In genomic region chr10:95146491-95146890, GRCm38 (mm10) we compare ENCODE assay signal across 10 mouse cellular contexts.
A peak's percentile ranks its signal among the peaks of the same experiment; 100 is the strongest.
DNase-seq lines count a peak whose midpoint lies in the region; ATAC-seq and TF ChIP-seq lines count a peak whose summit lies in the region.
"Had no signal": no experiment of that assay in that cellular context is flagged by ENCODE, and none has a peak within 500 bp of the region (broad histone marks: within the 10 kb centered on the region; RNA-seq: fewer than 3 reads in every experiment).

No protein-coding gene starts in this region.

- TF ChIP-seq POLR2A in lung, adult 2 months (IDR thresholded peaks at IDR 0.05; ENCODE audit: borderline replicate concordance, extremely low read depth, low read depth, low read length): no peak

- H3K4me2 ChIP-seq in kidney, embryonic 14.5 days (replicated peaks; ENCODE audit: low read depth, low read length): no peak overlapping the region
- no peak overlapping the region for H3K4me2 ChIP-seq in heart, embryonic 15.5 days
- H3K4me2 ChIP-seq in midbrain, embryonic 16.5 days (ENCODE audit: low read length): no peak overlapping the region
- H3K4me2 ChIP-seq: embryonic facial prominence, embryonic 15.5 days had no signal

- ATAC-seq in kidney, embryonic 14.5 days (ENCODE audit: low FRiP score, low TSS enrichment): no peak
- no peak for ATAC-seq in heart, embryonic 15.5 days (replicated peaks; ENCODE audit: insufficient number of reproducible peaks, insufficient read depth, low FRiP score, low read depth)
- no peak for ATAC-seq in frontal cortex, adult (ENCODE audit: low TSS enrichment)
- no peak for ATAC-seq in midbrain, embryonic 16.5 days

- no peak overlapping the region for H3K9ac ChIP-seq in kidney, embryonic 14.5 days (ENCODE audit: low read depth, low read length)
- no peak overlapping the region for H3K9ac ChIP-seq in heart, embryonic 15.5 days
- no peak overlapping the region for H3K9ac ChIP-seq in midbrain, embryonic 16.5 days (ENCODE audit: low read depth, low read length)
- H3K9ac ChIP-seq: embryonic facial prominence, embryonic 15.5 days had no signal

- no peak overlapping the region for H3K4me3 ChIP-seq in kidney, embryonic 14.5 days (ENCODE audit: low read length)
- H3K4me3 ChIP-seq in heart, embryonic 15.5 days: no peak overlapping the region
- H3K4me3 ChIP-seq in lung, adult 2 months (replicated peaks; ENCODE audit: extremely low read depth, low read depth, low read length): no peak overlapping the region
- H3K4me3 ChIP-seq in midbrain, embryonic 16.5 days (ENCODE audit: low read depth, low read length): no peak overlapping the region
- H3K4me3 ChIP-seq: embryonic facial prominence, embryonic 15.5 days had no signal

- DNase-seq in kidney, adult 18-20 months: peak; percentile 66
- DNase-seq in adipocyte (ENCODE audit: low spot score): peak; percentile 40
- DNase-seq in lung, adult 2 months: peak; percentile 36
- DNase-seq in cerebellum, adult 9-11 months: no peak

- no peaks in the 10 kb centered on the region for H3K9me3 ChIP-seq in kidney, embryonic 14.5 days (ENCODE audit: control insufficient read depth, low read length)
- no peaks in the 10 kb centered on the region for H3K9me3 ChIP-seq in heart, embryonic 15.5 days (replicated peaks)
- no peaks in the 10 kb centered on the region for H3K9me3 ChIP-seq in midbrain, embryonic 16.5 days (replicated peaks; ENCODE audit: control insufficient read depth, low read length, poor library complexity, severe bottlenecking)
- H3K9me3 ChIP-seq: embryonic facial prominence, embryonic 15.5 days had no signal

- no peaks in the 10 kb centered on the region for H3K27me3 ChIP-seq in kidney, embryonic 14.5 days (ENCODE audit: control insufficient read depth, insufficient read depth, low read length)
- H3K27me3 ChIP-seq in heart, embryonic 15.5 days: no peaks in the 10 kb centered on the region
- no peaks in the 10 kb centered on the region for H3K27me3 ChIP-seq in midbrain, embryonic 16.5 days (ENCODE audit: control insufficient read depth, insufficient read depth, low read depth, low read length)
- H3K27me3 ChIP-seq: embryonic facial prominence, embryonic 15.5 days had no signal

- no peaks in the 10 kb centered on the region for H3K36me3 ChIP-seq in kidney, embryonic 14.5 days (ENCODE audit: control insufficient read depth, insufficient read depth, low read length)
- H3K36me3 ChIP-seq in heart, embryonic 15.5 days: no peaks in the 10 kb centered on the region
- no peaks in the 10 kb centered on the region for H3K36me3 ChIP-seq in midbrain, embryonic 16.5 days (ENCODE audit: control insufficient read depth, insufficient read depth, low read length)
- H3K36me3 ChIP-seq: embryonic facial prominence, embryonic 15.5 days had no signal

- no peak overlapping the region for H3K27ac ChIP-seq in kidney, embryonic 14.5 days (ENCODE audit: low read depth, low read length)
- 0 out of 2 replicates have a peak overlapping the region, but pooled peaks have one; percentile 35 for H3K27ac ChIP-seq in heart, embryonic 15.5 days
- H3K27ac ChIP-seq in midbrain, embryonic 16.5 days (ENCODE audit: low read length): no peak overlapping the region
- H3K27ac ChIP-seq: macrophage had no signal

- peaks cover 38% of the 10 kb centered on the region for H3K4me1 ChIP-seq in kidney, embryonic 14.5 days (ENCODE audit: control insufficient read depth, insufficient read depth, low read length)
- peaks cover 55% of the 10 kb centered on the region for H3K4me1 ChIP-seq in heart, embryonic 15.5 days (replicated peaks)
- peaks cover 26% of the 10 kb centered on the region for H3K4me1 ChIP-seq in lung, adult 2 months (ENCODE audit: control insufficient read depth, insufficient read depth, low read length)
- H3K4me1 ChIP-seq in midbrain, embryonic 16.5 days (ENCODE audit: control insufficient read depth, insufficient read depth, low read length): peaks cover 41% of the 10 kb centered on the region

- TF ChIP-seq CTCF in lung, adult 2 months (IDR thresholded peaks at IDR 0.05; ENCODE audit: insufficient read depth, low read length): no peak

- WGBS in kidney, embryonic 14.5 days: 49% methylated on average over 5 of the region's 5 CpGs
- WGBS in heart, embryonic 15.5 days: 41% methylated on average over 5 of the region's 5 CpGs
- WGBS in lung, adult 2 months: 25% methylated on average over 5 of the region's 5 CpGs
- WGBS in midbrain, embryonic 16.5 days: 71% methylated on average over 5 of the region's 5 CpGs
